Mouse (Mus musculus): ENCODE results near the gene Rft1. TPM values are rescaled to one million over a fixed set of nuclear protein-coding genes. Genes with fewer than 3 reads are reported as not detected.
"Not testable (repeated sequence)": the region's sequence is repeated elsewhere in the genome, so short reads cannot be mapped to it uniquely, and the experiment has no call there.

Gene Rft1
- polyA plus RNA-seq, 1 experiment = 18.2 TPM

- Histone ChIP-seq H3K4me1 (ENCODE audit: control insufficient read depth, insufficient read depth, low read length) (no peaks in the 10 kb centered on the region), H3K27ac (ENCODE audit: insufficient read depth, low read length) (no peak overlapping the region), H3K4me3 (ENCODE audit: insufficient read depth, low read length) (peak overlapping the region; percentile 81)
- TF ChIP-seq POLR2A (IDR thresholded peaks at IDR 0.05; ENCODE audit: low read depth, low read length) (no peak), CTCF (IDR thresholded peaks at IDR 0.05; ENCODE audit: borderline replicate concordance, insufficient read depth, low read length) (no peak)
Measured at GRCm38 (mm10) chr14:30715618-30716050, 61.5 kb downstream of the Rft1 start.

- H3K4me1 ChIP-seq (ENCODE audit: control insufficient read depth, insufficient read depth, low read length) = no peaks in the 10 kb centered on the region
- H3K4me3 ChIP-seq (ENCODE audit: insufficient read depth, low read length) = peak overlapping the region; percentile 81
- no peak overlapping the region for H3K27ac ChIP-seq (ENCODE audit: insufficient read depth, low read length)
- no peak for TF ChIP-seq CTCF (IDR thresholded peaks at IDR 0.05; ENCODE audit: borderline replicate concordance, insufficient read depth, low read length)
- TF ChIP-seq POLR2A (IDR thresholded peaks at IDR 0.05; ENCODE audit: low read depth, low read length) = peak; percentile 36; the same call in 1 of the 2 replicates
Measured at GRCm38 (mm10) chr14:30716051-30716952, 62.1 kb downstream of the Rft1 start.

DNA sequence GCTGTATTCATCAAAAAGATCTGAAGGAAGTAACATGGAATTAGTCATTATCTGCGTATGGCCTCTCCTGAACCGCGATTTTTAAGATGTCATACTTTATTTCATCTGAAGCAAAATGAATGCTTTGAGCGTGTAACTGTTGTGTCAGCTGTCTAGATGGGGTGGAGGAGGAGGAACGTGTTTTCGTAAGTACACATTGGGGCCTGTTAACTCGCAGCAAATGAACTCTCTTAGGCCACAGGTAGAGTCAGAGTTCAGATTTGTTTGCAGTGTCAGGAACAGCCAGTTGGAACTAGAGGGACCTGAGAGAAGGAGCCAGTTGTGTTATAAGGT lies 62.8 kb downstream of the Rft1 start:
- H3K4me1 ChIP-seq (ENCODE audit: control insufficient read depth, insufficient read depth, low read length) = no peaks in the 10 kb centered on the region
- peak overlapping the region; percentile 81 for H3K4me3 ChIP-seq (ENCODE audit: insufficient read depth, low read length)
- TF ChIP-seq POLR2A (IDR thresholded peaks at IDR 0.05; ENCODE audit: low read depth, low read length) (no peak), CTCF (IDR thresholded peaks at IDR 0.05; ENCODE audit: borderline replicate concordance, insufficient read depth, low read length) (no peak)
- H3K27ac ChIP-seq (ENCODE audit: insufficient read depth, low read length) = no peak overlapping the region

- not testable (repeated sequence) for H3K27ac ChIP-seq (ENCODE audit: insufficient read depth, low read length); H3K4me1 ChIP-seq (ENCODE audit: control insufficient read depth, insufficient read depth, low read length); H3K4me3 ChIP-seq (ENCODE audit: insufficient read depth, low read length)
Measured at GRCm38 (mm10) chr14:30718696-30719095, 64.5 kb downstream of the Rft1 start.

DNA sequence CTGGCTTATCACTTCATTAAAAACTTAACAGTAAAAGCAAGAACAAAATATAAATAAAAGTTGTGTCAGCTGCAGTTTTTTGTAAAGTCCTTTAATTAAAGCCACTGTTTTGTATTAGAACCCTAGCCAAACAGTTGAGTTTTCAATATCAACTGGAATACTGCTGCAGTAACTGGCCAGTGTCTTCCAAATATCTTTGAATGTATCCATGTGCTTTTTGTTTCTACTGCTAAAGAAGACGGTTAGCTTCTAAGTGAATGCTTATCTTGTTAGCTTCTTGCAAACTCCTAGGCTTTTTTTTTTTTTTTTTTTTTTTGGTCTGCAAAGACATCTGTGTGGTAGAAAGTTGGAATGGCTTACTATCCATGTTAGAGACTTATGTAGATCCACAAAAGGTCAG lies 65.4 kb downstream of the Rft1 start:
- TF ChIP-seq POLR2A (IDR thresholded peaks at IDR 0.05; ENCODE audit: low read depth, low read length) = no peak
- no peak for TF ChIP-seq CTCF (IDR thresholded peaks at IDR 0.05; ENCODE audit: borderline replicate concordance, insufficient read depth, low read length)
- H3K4me3 ChIP-seq (ENCODE audit: insufficient read depth, low read length) = no peak overlapping the region
- no peak overlapping the region for H3K27ac ChIP-seq (ENCODE audit: insufficient read depth, low read length)
- no peaks in the 10 kb centered on the region for H3K4me1 ChIP-seq (ENCODE audit: control insufficient read depth, insufficient read depth, low read length)

DNA sequence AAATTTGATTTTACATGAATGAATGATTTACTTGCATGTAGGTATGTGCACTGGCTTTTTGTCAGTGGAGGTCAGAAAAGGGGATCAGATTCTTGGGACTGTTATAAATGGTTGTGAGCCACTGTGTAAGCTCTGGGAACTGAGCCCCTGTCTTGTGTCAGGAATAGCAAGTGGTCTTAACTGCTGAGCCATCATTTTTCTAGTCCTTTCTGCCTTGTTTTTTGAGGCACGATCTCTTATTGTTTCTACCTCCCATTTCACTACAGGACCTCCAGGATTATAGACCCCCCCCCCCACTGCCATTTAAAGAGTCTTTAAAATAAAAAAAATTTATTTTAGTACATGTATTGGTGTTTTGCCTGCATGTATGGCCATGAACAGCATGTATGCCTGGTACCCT lies 67.7 kb downstream of the Rft1 start:
- Histone ChIP-seq H3K4me3 (ENCODE audit: insufficient read depth, low read length) (no peak overlapping the region), H3K27ac (ENCODE audit: insufficient read depth, low read length) (no peak overlapping the region), H3K4me1 (ENCODE audit: control insufficient read depth, insufficient read depth, low read length) (no peaks in the 10 kb centered on the region)
- TF ChIP-seq POLR2A (IDR thresholded peaks at IDR 0.05; ENCODE audit: low read depth, low read length) (no peak), CTCF (IDR thresholded peaks at IDR 0.05; ENCODE audit: borderline replicate concordance, insufficient read depth, low read length) (no peak)

- Histone ChIP-seq H3K4me3 (ENCODE audit: insufficient read depth, low read length) (no peak overlapping the region), H3K4me1 (ENCODE audit: control insufficient read depth, insufficient read depth, low read length) (no peaks in the 10 kb centered on the region), H3K27ac (ENCODE audit: insufficient read depth, low read length) (no peak overlapping the region)
- no peak for TF ChIP-seq POLR2A (IDR thresholded peaks at IDR 0.05; ENCODE audit: low read depth, low read length)
- no peak for TF ChIP-seq CTCF (IDR thresholded peaks at IDR 0.05; ENCODE audit: borderline replicate concordance, insufficient read depth, low read length)
Measured at GRCm38 (mm10) chr14:30722406-30722805, 68.2 kb downstream of the Rft1 start.

DNA sequence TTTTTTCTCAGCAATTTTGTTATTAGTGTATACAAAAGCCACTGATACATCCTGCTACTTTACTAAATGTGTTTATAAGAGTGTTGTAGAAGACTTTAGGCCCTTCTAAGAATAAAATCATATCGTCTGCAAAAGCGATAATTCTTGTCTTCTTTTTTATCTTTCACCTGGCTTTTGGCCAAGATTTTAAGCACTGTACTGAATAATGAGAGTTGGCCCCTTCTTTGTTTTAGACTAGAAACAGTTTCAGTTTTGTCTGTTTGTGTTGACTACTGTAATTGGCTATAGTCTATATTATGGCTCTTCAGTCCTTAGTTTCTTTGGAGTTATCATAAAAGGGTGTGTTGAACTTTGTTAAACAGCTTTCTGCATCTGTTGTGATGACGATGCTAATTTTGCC lies 77.7 kb downstream of the Rft1 start:
- no peak for TF ChIP-seq CTCF (IDR thresholded peaks at IDR 0.05; ENCODE audit: borderline replicate concordance, insufficient read depth, low read length)
- no peak for TF ChIP-seq POLR2A (IDR thresholded peaks at IDR 0.05; ENCODE audit: low read depth, low read length)
- Histone ChIP-seq H3K4me3 (ENCODE audit: insufficient read depth, low read length) (no peak overlapping the region), H3K27ac (ENCODE audit: insufficient read depth, low read length) (no peak overlapping the region), H3K4me1 (ENCODE audit: control insufficient read depth, insufficient read depth, low read length) (no peaks in the 10 kb centered on the region)

GRCm38 (mm10) chr14:30734665-30735064 lies 80.5 kb downstream of the Rft1 start:
- Histone ChIP-seq H3K27ac (ENCODE audit: insufficient read depth, low read length) (no peak overlapping the region), H3K4me1 (ENCODE audit: control insufficient read depth, insufficient read depth, low read length) (no peaks in the 10 kb centered on the region; the same call in 1 of the 2 replicates), H3K4me3 (ENCODE audit: insufficient read depth, low read length) (no peak overlapping the region)
- no peak for TF ChIP-seq POLR2A (IDR thresholded peaks at IDR 0.05; ENCODE audit: low read depth, low read length)

DNA sequence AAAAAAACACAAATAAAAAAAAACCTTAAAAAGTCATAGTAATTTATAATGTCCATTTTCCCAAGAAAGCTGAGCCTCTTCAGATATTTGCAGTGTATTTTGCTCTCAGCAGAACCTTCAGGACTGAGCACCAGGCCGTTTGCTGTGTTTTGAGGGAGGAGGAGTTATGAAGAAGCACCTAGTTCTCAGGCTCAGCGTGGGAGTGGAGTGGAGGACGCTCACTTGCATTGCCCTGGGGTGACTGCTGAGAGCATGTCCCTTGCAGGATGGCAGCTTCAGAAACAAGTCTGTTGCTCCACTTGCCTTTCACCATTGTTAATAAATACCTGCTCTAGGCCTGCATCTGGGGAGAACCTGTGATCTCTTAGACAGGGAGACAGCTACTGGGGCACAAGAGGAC lies 81.7 kb downstream of the Rft1 start:
- TF ChIP-seq POLR2A (IDR thresholded peaks at IDR 0.05; ENCODE audit: low read depth, low read length) (no peak), CTCF (IDR thresholded peaks at IDR 0.05; ENCODE audit: borderline replicate concordance, insufficient read depth, low read length) (no peak)
- no peak overlapping the region for H3K27ac ChIP-seq (ENCODE audit: insufficient read depth, low read length)
- H3K4me3 ChIP-seq (ENCODE audit: insufficient read depth, low read length) = no peak overlapping the region
- H3K4me1 ChIP-seq (ENCODE audit: control insufficient read depth, insufficient read depth, low read length) = no peaks in the 10 kb centered on the region; the same call in 1 of the 2 replicates

Measured in embryonic fibroblast, embryonic 13.5 days (primary cell).